Mouse (Mus musculus): ENCODE measurements around the gene Lrsam1. TPM values are rescaled to one million over a fixed set of nuclear protein-coding genes. Genes with fewer than 3 reads are reported as not detected.

Lrsam1 gene
- polyA plus RNA-seq, 1 experiment: 10.3 TPM

DNA sequence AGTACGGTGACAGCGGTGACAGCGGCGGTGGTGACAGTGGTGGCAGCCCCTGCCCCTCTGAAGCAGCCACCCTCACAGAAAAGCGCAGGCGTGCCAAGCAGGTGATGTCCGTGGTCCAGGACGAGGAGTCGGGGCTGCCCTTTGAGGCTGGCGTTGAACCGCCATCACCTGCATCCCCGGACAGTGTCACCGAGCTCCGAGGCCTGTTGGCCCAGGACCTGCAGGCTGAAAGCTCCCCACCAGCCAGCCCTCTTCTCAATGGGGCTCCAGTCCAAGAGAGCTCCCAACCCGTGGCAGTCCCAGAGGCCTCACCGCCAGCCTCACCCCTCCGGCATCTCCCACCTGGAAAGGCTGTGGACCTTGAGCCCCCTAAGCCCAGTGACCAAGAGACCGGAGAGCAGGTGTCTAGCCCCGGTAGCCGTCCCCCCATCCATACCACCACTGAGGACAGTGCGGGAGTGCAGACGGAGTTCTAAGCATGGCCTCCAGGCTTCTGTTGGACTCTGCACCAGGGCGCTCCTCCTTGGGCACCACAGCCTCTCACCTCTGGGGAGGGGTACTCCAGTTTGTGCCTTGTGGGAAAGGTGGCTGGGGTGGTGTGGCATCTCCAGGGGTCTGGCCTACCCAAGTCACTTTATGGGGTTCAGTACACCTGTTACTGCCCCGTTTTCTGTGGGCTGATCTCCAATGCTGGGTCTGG is 37.7 kb downstream of the Lrsam1 start:
- H3K4me3 ChIP-seq (ENCODE audit: insufficient read depth, poor library complexity, severe bottlenecking): no peak overlapping the region
- peaks cover 21% of the 10 kb centered on the region for H3K79me2 ChIP-seq (ENCODE audit: control insufficient read depth, insufficient read depth)
- H3K79me3 ChIP-seq (ENCODE audit: low read depth): no peaks in the 10 kb centered on the region
- peaks cover 79% of the 10 kb centered on the region for H3K36me3 ChIP-seq (ENCODE audit: control insufficient read depth, insufficient read depth)
- TF ChIP-seq USF1 (IDR thresholded peaks at IDR 0.05; ENCODE audit: low read depth) (no peak), CEBPB (IDR thresholded peaks at IDR 0.05; ENCODE audit: low read depth) (no peak), FOSL1 (IDR thresholded peaks at IDR 0.05; ENCODE audit: insufficient read depth, low read length, poor library complexity, severe bottlenecking) (no peak), MAX (IDR thresholded peaks at IDR 0.05) (no peak), MYOD1 (IDR thresholded peaks at IDR 0.05; ENCODE audit: control insufficient read depth, insufficient read length, low read depth) (no peak), CTCF (IDR thresholded peaks at IDR 0.05; ENCODE audit: control insufficient read depth, insufficient read depth, insufficient read length) (no peak), MYOG (IDR thresholded peaks at IDR 0.05; ENCODE audit: control insufficient read depth, extremely low read depth, insufficient read length) (no peak)
- H3K27me3 ChIP-seq (ENCODE audit: control insufficient read depth, insufficient read depth, insufficient read length): no peaks in the 10 kb centered on the region
- no peak overlapping the region for H3ac ChIP-seq (ENCODE audit: control insufficient read depth, insufficient read length, low read depth)

DNA sequence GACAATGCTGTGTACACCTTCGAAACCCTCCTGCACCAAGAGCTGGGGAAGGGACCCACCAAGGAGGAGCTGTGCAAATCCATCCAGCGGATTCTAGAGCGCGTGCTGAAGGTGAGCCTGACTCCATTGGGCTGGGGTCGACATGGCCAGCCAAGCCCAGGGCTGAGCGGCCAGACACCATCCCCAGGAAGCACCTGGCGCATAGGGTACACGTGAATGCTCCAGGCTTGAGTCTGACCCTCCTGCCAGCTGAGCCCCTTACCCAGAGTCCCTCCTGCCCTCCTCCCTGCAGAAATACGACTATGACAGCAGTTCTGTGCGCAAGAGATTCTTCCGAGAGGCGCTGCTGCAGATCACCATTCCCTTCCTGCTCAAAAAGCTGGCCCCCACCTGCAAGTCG is 38.9 kb downstream of the Lrsam1 start:
- no peaks in the 10 kb centered on the region for H3K27me3 ChIP-seq (ENCODE audit: control insufficient read depth, insufficient read depth, insufficient read length)
- H3K4me3 ChIP-seq (ENCODE audit: insufficient read depth, poor library complexity, severe bottlenecking): no peak overlapping the region
- H3ac ChIP-seq (ENCODE audit: control insufficient read depth, insufficient read length, low read depth): no peak overlapping the region
- peaks cover 30% of the 10 kb centered on the region for H3K79me2 ChIP-seq (ENCODE audit: control insufficient read depth, insufficient read depth)
- peaks cover 89% of the 10 kb centered on the region for H3K36me3 ChIP-seq (ENCODE audit: control insufficient read depth, insufficient read depth)
- TF ChIP-seq MAX (IDR thresholded peaks at IDR 0.05) (no peak), MYOD1 (IDR thresholded peaks at IDR 0.05; ENCODE audit: control insufficient read depth, insufficient read length, low read depth) (no peak), MYOG (IDR thresholded peaks at IDR 0.05; ENCODE audit: control insufficient read depth, extremely low read depth, insufficient read length) (no peak), CTCF (IDR thresholded peaks at IDR 0.05; ENCODE audit: control insufficient read depth, insufficient read depth, insufficient read length) (no peak), FOSL1 (IDR thresholded peaks at IDR 0.05; ENCODE audit: insufficient read depth, low read length, poor library complexity, severe bottlenecking) (no peak), USF1 (IDR thresholded peaks at IDR 0.05; ENCODE audit: low read depth) (no peak), CEBPB (IDR thresholded peaks at IDR 0.05; ENCODE audit: low read depth) (no peak)
- H3K79me3 ChIP-seq (ENCODE audit: low read depth): peaks cover 4% of the 10 kb centered on the region

DNA sequence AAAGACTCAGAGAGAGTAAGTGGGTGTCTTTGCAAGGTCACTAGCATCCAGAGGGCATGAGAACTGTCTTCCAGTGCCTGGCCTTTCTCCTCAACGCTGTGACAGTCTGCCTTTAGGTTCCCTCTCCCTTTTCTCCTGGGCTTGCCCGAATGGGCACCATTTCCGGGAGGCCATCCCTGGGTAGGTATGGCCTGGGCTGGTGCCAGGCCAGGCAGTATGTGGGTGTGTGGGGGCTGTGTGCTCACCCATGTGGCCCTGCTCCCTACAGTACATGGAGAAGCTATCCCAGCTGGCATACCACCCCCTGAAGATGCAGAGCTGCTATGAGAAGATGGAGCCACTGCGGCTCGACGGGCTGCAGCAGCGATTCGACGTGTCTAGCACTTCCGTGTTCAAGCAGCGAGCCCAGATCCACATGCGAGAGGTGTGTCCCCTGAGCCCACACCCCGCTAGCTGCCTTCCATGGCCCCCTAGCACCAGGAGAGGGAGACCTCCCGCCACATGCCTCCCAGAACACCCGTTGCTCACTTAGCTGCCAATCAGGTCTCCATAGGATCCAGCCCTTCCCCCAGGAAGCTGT is 39.5 kb downstream of the Lrsam1 start:
- Histone ChIP-seq H3K79me3 (ENCODE audit: low read depth) (peaks cover 4% of the 10 kb centered on the region), H3K4me3 (ENCODE audit: insufficient read depth, poor library complexity, severe bottlenecking) (no peak overlapping the region), H3K79me2 (ENCODE audit: control insufficient read depth, insufficient read depth) (peaks cover 30% of the 10 kb centered on the region), H3K27me3 (ENCODE audit: control insufficient read depth, insufficient read depth, insufficient read length) (no peaks in the 10 kb centered on the region), H3K36me3 (ENCODE audit: control insufficient read depth, insufficient read depth) (peaks cover 90% of the 10 kb centered on the region), H3ac (ENCODE audit: control insufficient read depth, insufficient read length, low read depth) (no peak overlapping the region)
- no peak for TF ChIP-seq USF1 (IDR thresholded peaks at IDR 0.05; ENCODE audit: low read depth)
- TF ChIP-seq CEBPB (IDR thresholded peaks at IDR 0.05; ENCODE audit: low read depth): no peak
- no peak for TF ChIP-seq MYOG (IDR thresholded peaks at IDR 0.05; ENCODE audit: control insufficient read depth, extremely low read depth, insufficient read length)
- TF ChIP-seq MAX (IDR thresholded peaks at IDR 0.05): no peak
- TF ChIP-seq MYOD1 (IDR thresholded peaks at IDR 0.05; ENCODE audit: control insufficient read depth, insufficient read length, low read depth): no peak
- no peak for TF ChIP-seq FOSL1 (IDR thresholded peaks at IDR 0.05; ENCODE audit: insufficient read depth, low read length, poor library complexity, severe bottlenecking)
- no peak for TF ChIP-seq CTCF (IDR thresholded peaks at IDR 0.05; ENCODE audit: control insufficient read depth, insufficient read depth, insufficient read length)

DNA sequence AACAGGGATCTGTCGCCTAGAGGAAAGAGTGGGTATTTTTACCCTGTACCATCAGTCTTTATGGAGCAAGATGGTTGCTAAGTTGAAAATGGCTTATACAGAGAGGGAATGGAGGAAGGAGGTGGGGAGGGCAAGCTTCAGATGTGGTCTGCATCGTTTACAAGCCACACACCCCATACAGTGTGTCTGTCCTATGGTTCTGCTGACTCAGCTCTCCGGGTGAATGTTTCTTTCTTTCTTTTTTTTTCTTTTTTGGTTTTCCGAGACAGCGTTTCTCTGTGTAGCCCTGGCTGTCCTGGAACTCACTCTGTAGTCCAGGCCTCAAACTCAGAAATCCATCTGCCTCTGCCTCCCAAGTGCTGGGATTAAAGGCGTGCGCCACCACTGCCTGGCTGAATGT is 40.2 kb downstream of the Lrsam1 start:
- Histone ChIP-seq H3K79me2 (ENCODE audit: control insufficient read depth, insufficient read depth) (peaks cover 31% of the 10 kb centered on the region), H3K79me3 (ENCODE audit: low read depth) (peaks cover 4% of the 10 kb centered on the region), H3K36me3 (ENCODE audit: control insufficient read depth, insufficient read depth) (peaks cover 92% of the 10 kb centered on the region), H3K4me3 (ENCODE audit: insufficient read depth, poor library complexity, severe bottlenecking) (no peak overlapping the region), H3K27me3 (ENCODE audit: control insufficient read depth, insufficient read depth, insufficient read length) (no peaks in the 10 kb centered on the region), H3ac (ENCODE audit: control insufficient read depth, insufficient read length, low read depth) (no peak overlapping the region)
- TF ChIP-seq FOSL1 (IDR thresholded peaks at IDR 0.05; ENCODE audit: insufficient read depth, low read length, poor library complexity, severe bottlenecking) (no peak), CEBPB (IDR thresholded peaks at IDR 0.05; ENCODE audit: low read depth) (no peak), MAX (IDR thresholded peaks at IDR 0.05) (no peak)

DNA sequence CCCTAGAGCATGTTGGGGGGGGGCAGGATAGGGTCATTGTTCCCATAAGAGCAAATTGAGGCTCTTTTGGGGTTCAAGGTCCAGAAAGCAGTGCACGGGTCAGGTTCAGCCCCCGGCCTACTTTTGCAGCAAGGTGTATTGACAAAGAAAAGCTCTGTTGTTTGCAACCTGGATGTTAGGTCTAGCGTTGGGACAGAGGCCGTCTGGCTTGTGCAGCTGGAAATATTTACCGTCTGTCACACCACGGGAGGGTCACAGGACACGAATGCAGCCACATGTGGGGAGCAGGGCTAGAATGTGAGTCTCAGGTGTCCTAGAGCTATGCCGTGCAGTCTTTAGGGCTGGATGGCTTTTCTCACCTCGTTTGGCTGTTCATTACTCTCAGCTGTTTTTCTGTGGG is 43.0 kb downstream of the Lrsam1 start:
- TF ChIP-seq CEBPB (IDR thresholded peaks at IDR 0.05; ENCODE audit: low read depth): no peak
- TF ChIP-seq CTCF (IDR thresholded peaks at IDR 0.05; ENCODE audit: control insufficient read depth, insufficient read depth, insufficient read length): no peak
- TF ChIP-seq MYOG (IDR thresholded peaks at IDR 0.05; ENCODE audit: control insufficient read depth, extremely low read depth, insufficient read length): no peak
- no peak for TF ChIP-seq FOSL1 (IDR thresholded peaks at IDR 0.05; ENCODE audit: insufficient read depth, low read length, poor library complexity, severe bottlenecking)
- TF ChIP-seq USF1 (IDR thresholded peaks at IDR 0.05; ENCODE audit: low read depth): no peak
- no peaks in the 10 kb centered on the region for H3K27me3 ChIP-seq (ENCODE audit: control insufficient read depth, insufficient read depth, insufficient read length)
- peaks cover 59% of the 10 kb centered on the region for H3K79me2 ChIP-seq (ENCODE audit: control insufficient read depth, insufficient read depth)
- peaks cover 82% of the 10 kb centered on the region for H3K36me3 ChIP-seq (ENCODE audit: control insufficient read depth, insufficient read depth)
- no peak overlapping the region for H3K4me3 ChIP-seq (ENCODE audit: insufficient read depth, poor library complexity, severe bottlenecking)
- peaks cover 16% of the 10 kb centered on the region for H3K79me3 ChIP-seq (ENCODE audit: low read depth)
- H3ac ChIP-seq (ENCODE audit: control insufficient read depth, insufficient read length, low read depth): no peak overlapping the region
